Mouse (Mus musculus): ENCODE measurements at regions not wholly inside any gene's neighbourhood (a gene's known extent, or its start where the extent isn't known, plus 50 kb on each side); places are given as distances from the start of the nearest gene placed in this dataset.

GRCm38 (mm10) chr5:103374162-103374561 lies 50.8 kb upstream of the Ptpn13 start:
- 87% methylated on average over 6 of the region's 6 CpGs for WGBS
- no peaks in the 10 kb centered on the region for H3K36me3 ChIP-seq (ENCODE audit: control insufficient read depth, insufficient read depth, low read length)
- H3K27me3 ChIP-seq (ENCODE audit: control insufficient read depth, insufficient read depth, low read length), result no peaks in the 10 kb centered on the region
- DNase-seq, result no peak
- H3K4me3 ChIP-seq (ENCODE audit: control insufficient read depth, insufficient read depth, low read length), result no peak overlapping the region
- no peak overlapping the region for H3K27ac ChIP-seq (ENCODE audit: control insufficient read depth, insufficient read depth, low read length)
- H3K4me1 ChIP-seq (replicated peaks; ENCODE audit: control insufficient read depth, insufficient read depth, low read length), result peaks cover 7% of the 10 kb centered on the region
- TF ChIP-seq POLR2A (IDR thresholded peaks at IDR 0.05; ENCODE audit: control insufficient read depth, extremely low read depth, insufficient read depth, low read length, poor library complexity) (no peak), CTCF (IDR thresholded peaks at IDR 0.05; ENCODE audit: borderline replicate concordance, control insufficient read depth, extremely low read depth, insufficient read depth, low read length, poor library complexity) (no peak)

- no peak for TF ChIP-seq POLR2A (IDR thresholded peaks at IDR 0.05; ENCODE audit: control insufficient read depth, extremely low read depth, insufficient read depth, low read length, poor library complexity)
- no peak for TF ChIP-seq CTCF (IDR thresholded peaks at IDR 0.05; ENCODE audit: borderline replicate concordance, control insufficient read depth, extremely low read depth, insufficient read depth, low read length, poor library complexity)
- no peak for DNase-seq
- peaks cover 5% of the 10 kb centered on the region for H3K4me1 ChIP-seq (replicated peaks; ENCODE audit: control insufficient read depth, insufficient read depth, low read length)
- no peak overlapping the region for H3K4me3 ChIP-seq (ENCODE audit: control insufficient read depth, insufficient read depth, low read length)
- WGBS, result 96% methylated on average over 4 of the region's 4 CpGs
- H3K36me3 ChIP-seq (ENCODE audit: control insufficient read depth, insufficient read depth, low read length), result no peaks in the 10 kb centered on the region
- H3K27ac ChIP-seq (ENCODE audit: control insufficient read depth, insufficient read depth, low read length), result no peak overlapping the region
- no peaks in the 10 kb centered on the region for H3K27me3 ChIP-seq (ENCODE audit: control insufficient read depth, insufficient read depth, low read length)
Measured at GRCm38 (mm10) chr5:103373089-103373488, 51.9 kb upstream of the Ptpn13 start.

DNA sequence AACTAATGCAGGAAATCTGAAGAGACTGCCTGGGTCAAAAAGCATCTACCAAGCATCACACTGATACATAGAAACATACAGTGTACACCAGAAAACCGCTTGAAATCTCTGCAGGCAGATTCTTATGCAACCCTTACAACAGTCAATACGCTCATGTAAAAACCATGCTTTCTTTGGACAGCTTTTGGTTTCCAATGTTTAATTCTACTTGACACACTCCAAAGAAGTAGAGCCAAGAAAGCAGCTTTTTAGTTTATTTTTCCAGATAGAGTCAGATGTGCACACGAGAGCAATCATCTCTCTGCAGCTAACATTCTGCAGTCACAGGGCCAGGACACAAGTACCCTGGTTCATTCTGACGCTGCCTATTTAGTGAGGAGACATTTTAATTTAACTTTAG lies 54.5 kb upstream of the Ptpn13 start:
- TF ChIP-seq CTCF (IDR thresholded peaks at IDR 0.05; ENCODE audit: borderline replicate concordance, control insufficient read depth, extremely low read depth, insufficient read depth, low read length, poor library complexity), result no peak
- H3K4me3 ChIP-seq (ENCODE audit: control insufficient read depth, insufficient read depth, low read length), result no peak overlapping the region
- H3K27me3 ChIP-seq (ENCODE audit: control insufficient read depth, insufficient read depth, low read length), result no peaks in the 10 kb centered on the region
- DNase-seq, result no peak
- peaks cover 15% of the 10 kb centered on the region for H3K4me1 ChIP-seq (replicated peaks; ENCODE audit: control insufficient read depth, insufficient read depth, low read length)
- H3K36me3 ChIP-seq (ENCODE audit: control insufficient read depth, insufficient read depth, low read length), result no peaks in the 10 kb centered on the region
- 89% methylated on average over 4 of the region's 4 CpGs for WGBS
- H3K27ac ChIP-seq (ENCODE audit: control insufficient read depth, insufficient read depth, low read length), result no peak overlapping the region

- 87% methylated on average over 10 of the region's 10 CpGs for WGBS
Measured at GRCm38 (mm10) chr5:103368993-103369392, 56.0 kb upstream of the Ptpn13 start.

GRCm38 (mm10) chr5:103367201-103367671 lies 57.8 kb upstream of the Ptpn13 start:
- H3K36me3 ChIP-seq (ENCODE audit: control insufficient read depth, insufficient read depth, low read length), result no peaks in the 10 kb centered on the region
- no peak overlapping the region for H3K4me3 ChIP-seq (ENCODE audit: control insufficient read depth, insufficient read depth, low read length)
- TF ChIP-seq CTCF (IDR thresholded peaks at IDR 0.05; ENCODE audit: borderline replicate concordance, control insufficient read depth, extremely low read depth, insufficient read depth, low read length, poor library complexity) (no peak), POLR2A (IDR thresholded peaks at IDR 0.05; ENCODE audit: control insufficient read depth, extremely low read depth, insufficient read depth, low read length, poor library complexity) (no peak)
- no peak for DNase-seq
- H3K4me1 ChIP-seq (replicated peaks; ENCODE audit: control insufficient read depth, insufficient read depth, low read length), result peaks cover 15% of the 10 kb centered on the region
- H3K27me3 ChIP-seq (ENCODE audit: control insufficient read depth, insufficient read depth, low read length), result no peaks in the 10 kb centered on the region
- H3K27ac ChIP-seq (ENCODE audit: control insufficient read depth, insufficient read depth, low read length), result no peak overlapping the region
- 64% methylated on average over 12 of the region's 12 CpGs for WGBS

More at GRCm38 (mm10) chr5:103368993-103369392, 56.0 kb upstream of the Ptpn13 start:
- H3K4me1 ChIP-seq (replicated peaks; ENCODE audit: control insufficient read depth, insufficient read depth, low read length), result peaks cover 15% of the 10 kb centered on the region
- H3K27ac ChIP-seq (ENCODE audit: control insufficient read depth, insufficient read depth, low read length), result no peak overlapping the region
- DNase-seq, result no peak
- no peaks in the 10 kb centered on the region for H3K36me3 ChIP-seq (ENCODE audit: control insufficient read depth, insufficient read depth, low read length)
- TF ChIP-seq POLR2A (IDR thresholded peaks at IDR 0.05; ENCODE audit: control insufficient read depth, extremely low read depth, insufficient read depth, low read length, poor library complexity) (no peak), CTCF (IDR thresholded peaks at IDR 0.05; ENCODE audit: borderline replicate concordance, control insufficient read depth, extremely low read depth, insufficient read depth, low read length, poor library complexity) (no peak)
- H3K27me3 ChIP-seq (ENCODE audit: control insufficient read depth, insufficient read depth, low read length), result no peaks in the 10 kb centered on the region
- no peak overlapping the region for H3K4me3 ChIP-seq (ENCODE audit: control insufficient read depth, insufficient read depth, low read length)

DNA sequence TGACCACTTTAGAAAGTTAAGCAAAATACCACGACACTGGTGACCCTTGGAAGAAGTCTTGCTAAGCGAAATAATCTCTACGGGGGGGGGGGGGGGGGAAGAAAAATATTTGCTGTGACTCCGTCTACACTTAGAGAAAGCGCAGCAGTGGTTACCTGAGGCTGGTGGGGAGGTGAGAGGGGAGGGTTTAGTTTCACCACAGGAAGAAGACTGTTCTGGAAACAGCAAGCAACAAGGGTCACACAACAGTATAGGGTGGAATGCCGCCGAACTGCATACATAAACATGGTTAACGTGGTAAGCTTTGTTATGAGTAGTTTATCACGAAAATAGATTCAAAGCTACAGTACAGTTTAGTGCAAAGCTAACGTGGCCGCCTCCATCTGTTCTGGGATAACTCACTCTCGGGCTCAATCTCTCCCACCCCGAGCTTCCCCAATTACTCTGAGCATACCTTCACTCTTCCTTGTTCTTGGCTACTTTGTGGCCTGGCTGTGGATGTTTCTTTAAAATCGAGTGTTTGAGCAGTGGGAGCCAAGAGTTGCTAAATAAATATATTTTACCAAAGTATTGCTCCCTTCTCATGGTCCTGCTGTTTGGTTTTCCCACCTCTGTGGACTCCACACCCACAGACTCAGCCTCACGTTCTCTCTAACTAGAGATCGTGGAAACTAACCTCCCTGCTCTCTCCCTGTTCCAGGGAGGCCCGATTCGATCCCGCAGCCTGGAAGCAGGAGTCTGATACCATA lies 59.1 kb upstream of the Ptpn13 start:
- DNase-seq, result no peak
- TF ChIP-seq CTCF (IDR thresholded peaks at IDR 0.05; ENCODE audit: borderline replicate concordance, control insufficient read depth, extremely low read depth, insufficient read depth, low read length, poor library complexity) (no peak), POLR2A (IDR thresholded peaks at IDR 0.05; ENCODE audit: control insufficient read depth, extremely low read depth, insufficient read depth, low read length, poor library complexity) (no peak)
- no peaks in the 10 kb centered on the region for H3K27me3 ChIP-seq (ENCODE audit: control insufficient read depth, insufficient read depth, low read length)
- no peak overlapping the region for H3K4me3 ChIP-seq (ENCODE audit: control insufficient read depth, insufficient read depth, low read length)
- H3K27ac ChIP-seq (ENCODE audit: control insufficient read depth, insufficient read depth, low read length), result no peak overlapping the region
- H3K36me3 ChIP-seq (ENCODE audit: control insufficient read depth, insufficient read depth, low read length), result no peaks in the 10 kb centered on the region
- peaks cover 19% of the 10 kb centered on the region for H3K4me1 ChIP-seq (replicated peaks; ENCODE audit: control insufficient read depth, insufficient read depth, low read length)
- WGBS, result 59% methylated on average over 19 of the region's 19 CpGs

Measured in thymus, adult 2 months (tissue).